Mouse (Mus musculus) liver, embryonic 14.5 days (tissue): ENCODE measurements around the gene Kdm1a. TPM values are rescaled to one million over a fixed set of nuclear protein-coding genes. Genes with fewer than 3 reads are reported as not detected.

ENCODE experiments used
- ATAC-seq: fragments of 200-750 bp; cut with Nextera tagmentation; 2 replicates; pipeline ENCODE4 v1.8.0; 2017; ENCODE audit warnings: moderate number of reproducible peaks, mild to moderate bottlenecking, moderate library complexity; ENCODE audit not compliant: insufficient read depth
- DNase-seq, 3 experiments: peaks; one replicate each; pipeline ENCODE4 v3.0.0-alpha.2; 2012 to 2013; ENCODE audit warnings: low read depth in 3 of 3, low spot score in 3 of 3
- H3K27ac ChIP-seq: fragments of 300-500 bp; sonication (generic); 2 replicates; pipeline ENCODE4 v1.5.1; 2014; ENCODE audit warnings: moderate library complexity, mild to moderate bottlenecking, control low read depth, inconsistent platforms
- H3K27me3 ChIP-seq: fragments of 300-500 bp; sonication (generic); 2 replicates; pipeline ENCODE4 v1.6.1; 2014; ENCODE audit warnings: mild to moderate bottlenecking, low read length, moderate library complexity; ENCODE audit not compliant: control insufficient read depth, insufficient read depth
- H3K36me3 ChIP-seq: fragments of 300-500 bp; sonication (generic); replicated peaks from 2 replicates; pipeline ENCODE4 v1.6.1; 2014; ENCODE audit warnings: low read depth; ENCODE audit not compliant: control insufficient read depth, insufficient read depth
- H3K4me1 ChIP-seq, 2 experiments: fragments of 200-500 bp in 1 of 2; fragments of 300-500 bp in 1 of 2; sonication (generic) in 1 of 2; replicated peaks; 2 replicates each; pipeline ENCODE4 v1.6.1; 2012 to 2014; ENCODE audit warnings: antibody characterized with exemption in 1 of 2, inconsistent platforms in 1 of 2, low read length in 1 of 2; ENCODE audit not compliant: control insufficient read depth in 2 of 2, insufficient read depth in 2 of 2
- H3K4me2 ChIP-seq: fragments of 300-500 bp; sonication (generic); 2 replicates; pipeline ENCODE4 v1.6.1; 2014; ENCODE audit warnings: low read depth, mild to moderate bottlenecking, control low read depth, moderate library complexity
- H3K4me3 ChIP-seq, 2 experiments: fragments of 200-500 bp in 1 of 2; fragments of 300-500 bp in 1 of 2; sonication (generic) in 1 of 2; 2 replicates each; pipeline ENCODE4 v1.5.1; 2012 to 2014; ENCODE audit warnings: low read depth in 2 of 2, low read length in 2 of 2, mild to moderate bottlenecking in 2 of 2, control low read depth in 1 of 2, inconsistent platforms in 1 of 2, moderate library complexity in 1 of 2; ENCODE audit not compliant: insufficient read depth in 1 of 2
- H3K9ac ChIP-seq: fragments of 300-500 bp; sonication (generic); replicated peaks from 2 replicates; pipeline ENCODE4 v1.6.1; 2014; ENCODE audit warnings: mild to moderate bottlenecking, control low read depth, moderate library complexity
- H3K9me3 ChIP-seq: fragments of 300-500 bp; sonication (generic); 2 replicates; pipeline ENCODE4 v1.6.1; 2016; ENCODE audit warnings: low read length, mixed read lengths; ENCODE audit not compliant: control insufficient read depth
- CTCF ChIP-seq: IDR thresholded peaks from 2 replicates; pipeline ENCODE4 v1.5.1; 2016; ENCODE audit warnings: antibody characterized with exemption, low read depth, control low read depth
- EP300 ChIP-seq: IDR thresholded peaks from 2 replicates; pipeline ENCODE4 v1.6.1; 2016; ENCODE audit warnings: antibody characterized with exemption, low read depth
- WGBS: fragments of 180-500 bp; shearing (Covaris S2); extraction: QIAGEN DNeasy Blood & Tissue Kit; methylation state at CpG from one replicate; pipeline ENCODE4 v1.1.7; 2014; ENCODE audit not compliant: insufficient replicate concordance; 5-methylcytosine and 5-hydroxymethylcytosine counted together
- polyA plus RNA-seq, 2 experiments: library from polyadenylated mRNA; depleted of rRNA in 1 of 2; stranded (reverse) in 1 of 2; unstranded in 1 of 2; fragments of >200 nt; fragmentation: Nextera tagmentation in 1 of 2; extraction: Ambion mirVana in 1 of 2; gene quantifications; 2 replicates each; pipeline versions ENCODE4 v1.2.1 to v1.2.3; 2012 to 2014

The Kdm1a gene
- polyA plus RNA-seq, 2 experiments: 12.0 to 17.8 TPM

DNA sequence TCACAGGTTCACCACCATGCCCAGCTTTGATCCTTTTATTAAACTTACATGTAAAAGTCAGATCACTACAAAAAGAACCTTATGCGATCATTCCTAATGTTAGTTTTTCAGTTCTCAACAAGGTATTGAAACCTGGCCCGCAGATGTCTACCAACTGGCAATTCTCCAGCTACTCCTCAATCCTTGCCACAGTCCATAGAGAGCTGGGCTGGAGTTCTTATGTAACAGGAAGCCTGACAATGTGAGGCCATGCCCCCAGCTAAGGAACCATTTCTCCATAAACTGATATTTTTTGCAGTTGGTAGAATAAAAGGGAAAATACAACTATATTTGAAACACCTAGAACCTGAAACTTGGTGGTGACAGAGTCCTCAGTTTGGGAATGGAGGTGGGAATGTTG, 42.8 kb downstream of the Kdm1a start:
- Histone ChIP-seq H3K27me3 (no peaks in the 10 kb centered on the region), H3K4me1 (no peaks in the 10 kb centered on the region), H3K36me3 (peaks cover 28% of the 10 kb centered on the region), H3K9ac (no peak overlapping the region), H3K4me3 (no peak overlapping the region), H3K9me3 (no peaks in the 10 kb centered on the region), H3K4me2 (no peak overlapping the region), H3K27ac (no peak overlapping the region)
- 87% methylated on average over 2 of the region's 2 CpGs for WGBS
- no peak for DNase-seq
- ATAC-seq: no peak
- TF ChIP-seq EP300: no peak
- no peak for TF ChIP-seq CTCF

GRCm38 (mm10) chr4:136557638-136558037, 44.9 kb downstream of the Kdm1a start:
- 74% methylated on average over 2 of the region's 2 CpGs for WGBS
- no peak overlapping the region for H3K27ac ChIP-seq
- TF ChIP-seq EP300 (no peak), CTCF (no peak)
- no peaks in the 10 kb centered on the region for H3K4me1 ChIP-seq
- H3K4me3 ChIP-seq: no peak overlapping the region
- H3K9me3 ChIP-seq: no peaks in the 10 kb centered on the region
- no peaks in the 10 kb centered on the region for H3K27me3 ChIP-seq
- H3K9ac ChIP-seq: no peak overlapping the region
- ATAC-seq (no peak), DNase-seq (no peak)
- H3K36me3 ChIP-seq: peaks cover 42% of the 10 kb centered on the region
- no peak overlapping the region for H3K4me2 ChIP-seq

DNA sequence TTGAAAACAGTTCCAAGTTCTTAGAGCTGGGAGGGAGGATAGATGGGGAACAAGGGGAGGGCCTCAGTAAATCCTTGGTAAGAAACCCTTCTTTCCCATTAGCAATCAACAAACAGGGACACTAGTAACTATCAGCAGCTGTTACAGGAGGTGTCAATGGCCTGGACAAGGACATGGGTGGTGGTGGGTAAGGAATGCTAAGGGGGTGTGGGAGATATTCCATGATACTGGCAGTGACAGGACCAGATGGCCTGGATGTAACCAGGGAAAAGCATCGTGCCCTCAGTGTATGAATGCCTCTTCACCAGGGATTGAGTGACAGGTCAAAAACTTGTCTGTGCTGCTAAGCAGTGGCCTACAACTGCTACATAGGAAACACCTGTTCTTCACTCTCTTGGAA, 49.4 kb downstream of the Kdm1a start:
- peaks cover 38% of the 10 kb centered on the region for H3K36me3 ChIP-seq
- no peak overlapping the region for H3K4me3 ChIP-seq
- no peak overlapping the region for H3K27ac ChIP-seq
- no peak overlapping the region for H3K9ac ChIP-seq
- no peaks in the 10 kb centered on the region for H3K4me1 ChIP-seq
- WGBS: 79% methylated on average over 1 of the region's 1 CpGs
- DNase-seq (no peak), ATAC-seq (no peak)
- H3K9me3 ChIP-seq: no peaks in the 10 kb centered on the region
- TF ChIP-seq EP300: no peak
- no peak for TF ChIP-seq CTCF
- no peak overlapping the region for H3K4me2 ChIP-seq
- H3K27me3 ChIP-seq: no peaks in the 10 kb centered on the region

DNA sequence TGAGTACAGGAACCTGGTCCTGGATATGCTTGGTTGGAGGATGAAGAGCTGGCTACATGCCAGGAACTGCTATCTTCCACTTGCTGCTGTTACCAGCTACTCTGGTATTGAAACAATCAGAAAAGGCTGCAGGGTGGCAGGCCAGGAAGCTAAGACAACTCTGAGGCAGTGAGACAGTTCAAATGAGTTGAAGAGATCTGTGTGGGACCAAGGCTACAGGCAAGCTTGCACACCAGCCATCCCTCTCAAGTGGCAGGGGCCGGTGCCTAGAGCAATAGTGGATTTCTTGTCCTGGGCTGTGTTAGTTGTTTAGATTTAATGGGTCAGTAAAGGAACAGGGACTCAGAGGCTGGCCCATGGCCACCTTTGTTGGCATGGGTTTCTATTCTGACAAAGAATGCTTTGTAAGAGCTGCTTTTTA, 54.1 kb downstream of the Kdm1a start:
- no peak for DNase-seq
- Histone ChIP-seq H3K4me1 (no peaks in the 10 kb centered on the region), H3K4me2 (no peak overlapping the region), H3K9me3 (no peaks in the 10 kb centered on the region), H3K4me3 (no peak overlapping the region), H3K27ac (no peak overlapping the region), H3K27me3 (no peaks in the 10 kb centered on the region), H3K36me3 (peaks cover 15% of the 10 kb centered on the region), H3K9ac (no peak overlapping the region)
- 70% methylated on average over 1 of the region's 1 CpGs for WGBS
- TF ChIP-seq CTCF (no peak), EP300 (no peak)
- ATAC-seq: no peak

- Histone ChIP-seq H3K27ac (no peak overlapping the region), H3K9ac (no peak overlapping the region), H3K4me2 (no peak overlapping the region), H3K4me1 (no peaks in the 10 kb centered on the region), H3K36me3 (peaks cover 11% of the 10 kb centered on the region), H3K27me3 (no peaks in the 10 kb centered on the region), H3K4me3 (no peak overlapping the region), H3K9me3 (no peaks in the 10 kb centered on the region)
- ATAC-seq (no peak), DNase-seq (no peak)
- TF ChIP-seq EP300 (no peak), CTCF (no peak)
- WGBS: 66% methylated on average over 1 of the region's 1 CpGs
Measured at GRCm38 (mm10) chr4:136547721-136548120, 54.8 kb downstream of the Kdm1a start.
